Mouse (Mus musculus) induced T-regulatory cell, adult 2 months (primary cell): Measurements from ENCODE around the gene Ubxn4.
"Not testable (repeated sequence)": the region's sequence is repeated elsewhere in the genome, so short reads cannot be mapped to it uniquely, and the experiment has no call there.

Experiments used
- DNase-seq: peaks from one replicate; pipeline ENCODE4 v3.0.0-alpha.2; 2012; ENCODE audit warnings: low read depth

Gene Ubxn4

DNA sequence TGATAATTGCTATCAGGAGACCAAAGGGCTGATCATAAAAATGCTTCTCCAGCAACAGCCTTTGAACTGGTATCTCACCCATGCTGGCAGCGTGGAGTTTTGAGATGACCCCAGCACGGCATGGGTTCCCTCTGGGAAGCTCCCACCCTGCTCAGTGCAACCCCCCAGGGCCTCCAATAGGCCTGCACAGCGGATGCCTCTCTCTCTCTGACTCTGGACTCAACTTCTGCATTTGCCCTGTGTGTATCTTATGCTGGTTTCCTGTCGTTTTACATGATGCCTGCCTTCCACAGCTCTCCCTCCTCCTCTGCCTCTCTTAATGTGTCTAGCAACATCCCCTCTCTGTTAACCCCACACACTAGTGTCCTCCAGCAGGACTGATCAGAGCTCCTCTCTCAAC is 70.9 kb downstream of the Ubxn4 start:
- DNase-seq, result no peak

DNA sequence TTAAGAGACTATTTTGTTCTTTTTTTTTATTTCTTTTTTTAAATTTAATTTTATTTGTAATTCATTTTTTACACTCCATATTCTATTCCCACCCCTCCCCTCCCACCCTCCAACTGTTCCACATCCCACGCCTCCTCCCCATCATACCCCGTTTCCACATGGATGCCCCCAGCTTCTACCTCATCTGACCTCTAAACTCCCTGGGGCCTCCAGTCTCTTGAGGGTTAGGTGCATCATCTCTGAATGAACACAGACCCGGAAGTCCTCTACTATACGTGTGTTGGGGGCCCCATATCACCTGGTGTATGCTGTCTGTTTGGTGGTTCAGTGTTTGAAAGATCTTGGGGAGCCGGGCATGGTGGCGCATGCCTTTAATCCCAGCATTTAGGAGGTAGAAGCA is 75.5 kb downstream of the Ubxn4 start:
- not testable (repeated sequence) for DNase-seq

DNA sequence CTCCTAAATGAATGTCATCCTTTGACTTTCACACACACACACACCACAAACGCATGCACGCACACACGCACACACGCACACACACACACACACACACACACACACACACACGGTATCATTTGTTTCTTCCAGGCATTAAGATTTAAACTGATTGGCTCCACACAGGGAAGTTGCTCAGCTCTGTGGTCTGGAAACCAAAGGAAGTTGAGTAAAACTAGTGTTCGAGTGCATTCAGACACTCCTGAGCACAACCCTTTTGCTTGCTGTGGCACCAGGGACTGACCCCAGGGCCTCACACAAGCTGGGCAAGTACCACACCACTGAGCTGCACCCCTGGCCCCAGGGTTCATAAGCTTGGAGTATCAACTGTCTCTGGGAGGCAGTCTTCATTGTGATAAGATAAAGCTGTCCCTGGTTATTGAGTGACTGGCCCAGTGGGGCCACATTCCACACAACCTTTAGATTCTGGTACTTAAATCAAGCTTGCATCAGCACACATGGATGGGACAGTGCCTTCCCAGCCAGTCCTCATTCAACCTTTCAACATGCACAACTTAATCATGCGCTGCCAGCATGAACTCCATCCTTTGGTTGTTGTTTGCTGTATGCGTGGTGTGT is 79.4 kb downstream of the Ubxn4 start:
- DNase-seq, result no peak

DNA sequence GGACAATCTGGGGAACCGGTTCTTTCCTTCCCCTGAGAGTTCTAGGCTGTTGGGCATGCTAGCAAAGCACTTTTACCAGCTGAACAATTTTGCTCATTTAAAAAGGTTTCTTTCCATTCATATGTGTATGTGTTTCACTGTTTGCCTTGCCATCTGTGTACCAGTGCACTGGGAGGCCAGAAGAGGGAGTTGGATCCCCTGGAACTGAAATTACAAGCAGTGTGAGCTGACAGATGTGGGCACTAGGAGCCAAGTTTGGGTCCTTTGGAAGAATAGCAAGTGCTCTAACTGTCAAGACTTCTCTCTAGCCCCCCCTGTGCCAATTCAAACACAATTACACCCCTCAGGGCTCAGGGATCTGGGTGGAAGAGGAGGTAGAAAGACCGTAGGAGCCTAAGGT is 81.0 kb downstream of the Ubxn4 start:
- no peak for DNase-seq

DNA sequence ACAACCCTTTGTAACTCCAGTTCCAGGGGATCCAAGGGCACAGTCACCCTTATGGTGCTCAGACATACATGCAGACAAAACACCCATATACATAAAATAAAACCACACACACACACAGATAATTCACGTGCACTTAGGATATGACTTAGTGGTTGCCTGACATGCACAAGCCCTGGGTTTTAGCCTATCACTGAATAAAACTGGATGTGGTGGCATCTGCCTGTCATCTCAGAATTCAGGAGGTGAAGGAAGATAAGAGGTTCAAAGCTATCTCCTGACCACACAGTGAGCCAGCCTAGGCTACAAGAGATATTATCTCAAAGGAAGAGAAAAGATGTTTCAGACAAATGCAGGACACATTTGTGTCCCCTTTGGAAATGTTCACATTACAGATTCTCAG is 83.4 kb downstream of the Ubxn4 start:
- DNase-seq, result no peak

DNA sequence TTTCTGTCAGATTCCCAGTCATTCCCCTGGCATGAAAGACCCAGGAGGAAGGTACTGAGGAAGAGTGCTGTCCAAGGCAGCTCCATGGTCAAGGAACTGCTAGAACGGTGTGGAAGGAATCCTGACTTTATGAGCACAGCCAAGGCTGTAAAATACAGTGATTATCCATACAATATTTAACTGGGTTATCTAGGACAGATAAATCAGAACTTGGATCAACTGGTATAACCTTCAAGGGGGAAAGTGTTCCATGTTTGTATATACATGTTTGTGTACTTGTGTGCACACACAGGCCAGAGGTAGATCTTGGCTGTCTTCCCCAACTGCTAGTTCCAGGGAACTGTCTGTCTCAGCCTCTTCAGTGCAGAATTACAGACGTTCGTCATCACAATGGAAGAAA is 84.5 kb downstream of the Ubxn4 start, which contains the start of gene Lct:
Lct (minus strand) TSS at position 101 of the 400 bp plus-strand sequence.
- DNase-seq, result no peak
